Mouse (Mus musculus) lung, adult 2 months (tissue): ENCODE measurements around the gene Rhbdd1. TPM values are rescaled to one million over a fixed set of nuclear protein-coding genes. Genes with fewer than 3 reads are reported as not detected.

Experiments
- DNase-seq: peaks from one replicate; pipeline ENCODE4 v3.0.0; 2022
- H3K4me1 ChIP-seq: fragments of 200-500 bp; 2 replicates; pipeline ENCODE4 v1.6.1; 2011; ENCODE audit warnings: low read length; ENCODE audit not compliant: control insufficient read depth, insufficient read depth
- H3K4me3 ChIP-seq: fragments of 200-500 bp; replicated peaks from 2 replicates; pipeline ENCODE3; 2011; ENCODE audit warnings: low read depth, mild to moderate bottlenecking, control low read depth, low read length; ENCODE audit errors: extremely low read depth
- CTCF ChIP-seq: fragments of 200-500 bp; IDR thresholded peaks from 2 replicates; pipeline ENCODE4 v1.5.1; 2011; ENCODE audit warnings: mild to moderate bottlenecking, low read length, control low read depth; ENCODE audit not compliant: insufficient read depth
- POLR2A ChIP-seq: fragments of 200-500 bp; IDR thresholded peaks from 2 replicates; pipeline ENCODE4 v1.6.1; 2011; ENCODE audit warnings: low read depth, mild to moderate bottlenecking, control low read depth, low read length, borderline replicate concordance; ENCODE audit errors: extremely low read depth
- WGBS: fragments of 180-500 bp; shearing (Covaris S2); methylation state at CpG from one replicate; pipeline ENCODE4 v1.1.7; 2018; 5-methylcytosine and 5-hydroxymethylcytosine counted together
- polyA plus RNA-seq: library from polyadenylated mRNA; depleted of rRNA; stranded (reverse); fragments of >200 nt; gene quantifications from 2 replicates; pipeline ENCODE4 v1.2.3, GENCODE M21; 2012

Rhbdd1 gene
- polyA plus RNA-seq, 1 experiment, result 16.3 TPM

DNA sequence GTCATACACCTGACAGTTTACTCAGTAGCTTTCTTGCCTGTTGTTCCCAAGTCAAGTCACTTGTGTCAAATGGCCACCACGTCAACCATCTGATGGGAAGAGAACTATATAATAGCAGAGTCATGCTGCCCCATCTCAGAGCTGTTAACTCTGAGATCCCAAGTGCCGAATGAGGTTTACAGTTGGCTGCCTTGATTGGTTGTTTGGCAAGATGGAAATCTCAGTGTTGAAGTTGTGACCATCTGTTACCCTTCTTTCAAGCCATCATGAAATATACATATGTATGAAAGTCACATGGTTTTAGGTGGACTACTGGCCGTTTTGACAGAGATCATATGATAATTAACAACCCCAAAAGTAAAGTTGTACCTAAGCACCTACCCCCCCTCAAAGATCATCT, 121.0 kb downstream of the Rhbdd1 start:
- no peaks in the 10 kb centered on the region for H3K4me1 ChIP-seq
- no peak for TF ChIP-seq POLR2A
- TF ChIP-seq CTCF, result no peak
- H3K4me3 ChIP-seq, result no peak overlapping the region
- WGBS, result 82% methylated on average over 3 of the region's 3 CpGs
- no peak for DNase-seq

GRCm38 (mm10) chr1:82440123-82440522, 123.9 kb downstream of the Rhbdd1 start:
- TF ChIP-seq POLR2A (no peak), CTCF (no peak)
- DNase-seq, result no peak
- Histone ChIP-seq H3K4me1 (no peaks in the 10 kb centered on the region), H3K4me3 (no peak overlapping the region)
- WGBS, result 43% methylated on average over 1 of the region's 1 CpGs

DNA sequence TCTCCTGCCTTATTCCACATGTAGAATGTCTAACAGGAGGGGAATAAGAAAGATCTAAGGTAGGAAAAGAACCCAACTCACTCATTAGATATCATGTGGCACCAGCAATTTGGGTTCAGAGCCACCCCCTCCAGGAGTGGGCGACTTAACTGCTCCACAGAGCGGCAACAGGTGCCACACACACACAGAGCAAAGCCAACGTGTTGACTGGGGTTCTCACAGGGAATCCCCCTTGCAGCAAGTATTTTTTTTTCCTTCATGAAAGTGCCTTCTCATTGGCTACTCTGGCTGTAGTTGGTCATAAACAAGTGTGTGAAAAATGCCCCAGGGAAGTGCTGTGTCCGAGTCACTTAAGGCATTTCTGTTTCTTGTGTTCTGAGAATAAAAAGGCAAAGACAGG, 127.3 kb downstream of the Rhbdd1 start:
- TF ChIP-seq POLR2A, result no peak
- no peak for TF ChIP-seq CTCF
- WGBS, result 75% methylated on average over 4 of the region's 4 CpGs
- H3K4me1 ChIP-seq, result no peaks in the 10 kb centered on the region
- DNase-seq, result no peak
- H3K4me3 ChIP-seq, result no peak overlapping the region

DNA sequence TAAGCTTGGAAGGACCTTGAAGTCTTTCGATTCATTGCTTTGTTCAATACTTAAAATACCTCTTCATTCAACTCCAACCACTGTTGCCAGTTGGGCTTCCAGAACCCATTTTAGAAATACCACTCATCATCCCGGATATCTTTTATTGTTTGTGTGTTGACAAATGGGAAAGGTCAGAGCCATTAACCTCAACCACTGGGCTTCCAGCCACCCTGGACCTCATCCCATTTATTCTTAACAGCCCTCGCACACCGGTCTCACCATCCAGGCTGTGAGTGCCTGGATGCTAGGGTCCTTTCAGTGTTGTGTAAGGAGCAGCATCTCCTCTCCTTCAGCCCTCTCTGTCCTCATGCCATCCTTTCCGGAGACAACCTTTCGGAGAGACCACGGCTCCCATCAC, 129.8 kb downstream of the Rhbdd1 start:
- TF ChIP-seq POLR2A, result no peak
- TF ChIP-seq CTCF, result no peak
- no peak for DNase-seq
- no peak overlapping the region for H3K4me3 ChIP-seq
- 64% methylated on average over 7 of the region's 7 CpGs for WGBS
- H3K4me1 ChIP-seq, result no peaks in the 10 kb centered on the region

DNA sequence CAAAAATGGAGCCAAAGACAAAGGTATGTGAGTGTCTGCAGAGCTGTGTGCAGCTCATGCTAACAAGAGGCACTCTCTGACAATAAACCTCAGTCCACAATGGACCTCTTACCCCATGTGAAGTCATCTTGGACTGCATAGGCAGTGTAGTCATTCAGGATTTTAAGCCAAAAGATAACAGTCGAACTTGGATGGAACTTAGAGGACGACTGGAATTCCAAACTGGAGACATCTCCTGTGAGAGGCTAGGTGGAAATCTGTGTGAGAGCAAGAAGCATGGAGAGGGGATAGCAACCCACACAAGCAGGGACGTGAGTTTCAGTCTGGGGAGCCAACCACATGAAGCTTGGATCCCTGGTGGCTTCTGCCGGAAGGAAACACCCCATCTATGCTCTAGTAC, 133.6 kb downstream of the Rhbdd1 start:
- no peak for DNase-seq
- Histone ChIP-seq H3K4me3 (no peak overlapping the region), H3K4me1 (no peaks in the 10 kb centered on the region)
- TF ChIP-seq POLR2A (no peak), CTCF (no peak)
- 77% methylated on average over 4 of the region's 4 CpGs for WGBS

DNA sequence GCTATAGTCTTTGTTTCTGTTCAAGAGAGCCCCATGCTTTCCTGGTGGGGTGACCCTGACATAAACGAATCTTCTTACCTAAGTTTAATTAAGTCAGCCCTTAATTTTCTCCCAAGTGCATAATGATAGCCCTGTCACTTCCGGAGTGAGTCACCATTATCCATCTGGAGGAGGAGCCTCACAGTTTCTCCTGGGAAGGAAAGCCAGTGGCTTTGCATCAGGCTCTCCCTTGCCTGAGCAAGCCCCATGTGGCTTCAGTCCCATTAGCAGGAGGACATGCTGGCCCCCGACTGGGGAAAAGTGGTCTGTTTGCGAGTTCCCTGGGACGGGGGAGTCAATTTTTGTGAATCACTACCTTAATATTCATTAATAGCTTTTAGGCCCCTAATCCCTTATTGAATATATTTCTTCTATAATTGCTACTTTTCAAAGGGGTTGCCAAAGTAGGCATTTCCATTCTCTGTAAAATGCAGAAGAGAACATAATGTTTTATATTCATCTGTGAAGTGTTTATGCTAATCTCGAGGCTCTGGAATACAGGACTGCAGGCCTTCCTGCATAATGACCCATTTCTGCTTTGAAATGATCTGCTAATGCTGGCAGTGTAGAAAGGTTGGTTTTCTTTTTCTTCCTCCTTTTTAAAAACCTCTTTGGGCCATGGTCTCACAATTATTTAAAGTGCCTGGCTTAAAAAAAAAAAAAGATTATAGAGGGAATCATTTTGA, 135.8 kb downstream of the Rhbdd1 start:
- TF ChIP-seq POLR2A, result no peak
- DNase-seq, result no peak
- Histone ChIP-seq H3K4me3 (no peak overlapping the region), H3K4me1 (no peaks in the 10 kb centered on the region)
- WGBS, result 47% methylated on average over 6 of the region's 6 CpGs

- Histone ChIP-seq H3K4me1 (no peaks in the 10 kb centered on the region), H3K4me3 (no peak overlapping the region)
- no peak for TF ChIP-seq CTCF
- TF ChIP-seq POLR2A, result no peak
- 93% methylated on average over 3 of the region's 3 CpGs for WGBS
- no peak for DNase-seq
Measured at GRCm38 (mm10) chr1:82454031-82454430, 137.8 kb downstream of the Rhbdd1 start.

DNA sequence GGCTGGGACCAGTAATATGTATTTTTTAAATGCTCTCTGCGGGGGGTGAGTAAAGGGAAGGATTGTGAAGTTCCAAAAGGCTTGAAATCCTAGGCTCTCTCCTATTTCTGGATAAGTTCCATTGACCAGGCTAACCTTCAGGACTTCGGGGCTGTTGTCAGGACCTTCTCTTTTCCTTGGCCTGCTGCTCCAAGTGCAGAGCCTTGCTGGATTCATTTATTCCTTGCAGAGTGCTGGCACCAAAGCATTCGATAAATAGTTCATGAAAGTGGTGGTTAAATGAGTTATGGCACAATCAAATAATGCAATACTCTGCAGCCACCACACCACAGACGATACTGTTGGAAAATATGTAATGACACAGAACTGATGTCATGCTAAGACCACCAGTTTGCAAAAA, 143.1 kb downstream of the Rhbdd1 start:
- Histone ChIP-seq H3K4me1 (no peaks in the 10 kb centered on the region), H3K4me3 (no peak overlapping the region)
- DNase-seq, result no peak
- WGBS, result 71% methylated on average over 4 of the region's 4 CpGs
- TF ChIP-seq CTCF (no peak), POLR2A (no peak)

DNA sequence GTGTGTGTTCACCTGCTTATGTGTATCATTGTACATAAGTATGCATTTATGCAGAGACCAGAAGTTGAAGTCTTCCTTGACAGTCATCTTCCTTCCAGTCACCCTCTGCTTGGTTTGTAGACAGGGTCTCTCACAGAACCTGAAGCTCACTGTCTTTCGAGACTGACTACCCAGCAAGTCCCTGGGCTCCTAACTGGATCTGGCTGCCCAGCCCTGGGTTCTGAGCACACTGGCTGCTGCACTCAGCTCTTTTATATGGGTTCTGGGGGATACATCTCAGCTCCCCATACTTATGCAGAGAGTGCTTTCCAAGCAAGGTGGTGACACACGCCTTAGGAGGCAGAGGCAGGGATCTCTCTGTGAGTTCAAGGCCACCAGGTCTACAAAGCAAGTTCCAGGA, 143.7 kb downstream of the Rhbdd1 start:
- TF ChIP-seq POLR2A (no peak), CTCF (no peak)
- 88% methylated on average over 2 of the region's 2 CpGs for WGBS

DNA sequence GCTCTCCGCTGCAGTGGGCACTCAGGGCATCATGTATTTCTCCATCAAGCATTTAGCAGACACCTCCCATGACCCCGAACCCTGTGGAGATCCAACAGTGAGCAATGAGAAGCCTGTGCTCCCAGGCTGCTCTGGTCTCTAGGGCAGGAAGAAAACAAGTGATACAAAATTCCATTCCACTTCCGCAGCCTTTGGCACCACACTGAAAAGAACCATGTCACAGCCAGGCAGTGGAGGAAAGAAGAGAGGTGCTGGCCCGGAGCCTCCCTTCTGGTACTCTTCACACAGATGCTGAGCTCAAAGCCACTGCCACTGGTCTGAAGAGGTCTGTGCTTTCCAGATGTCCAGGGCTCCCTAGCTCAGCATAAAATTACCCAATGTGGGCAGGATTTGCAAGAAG, 144.8 kb downstream of the Rhbdd1 start:
- H3K4me1 ChIP-seq, result no peaks in the 10 kb centered on the region
- DNase-seq, result no peak
- H3K4me3 ChIP-seq, result no peak overlapping the region
- TF ChIP-seq CTCF (no peak), POLR2A (no peak)
- 67% methylated on average over 4 of the region's 4 CpGs for WGBS

More for the DNA sequence above, 143.7 kb downstream of the Rhbdd1 start:
- Histone ChIP-seq H3K4me3 (no peak overlapping the region), H3K4me1 (no peaks in the 10 kb centered on the region)
- no peak for DNase-seq
